Mouse (Mus musculus) cortical plate, adult 2 months (tissue): ENCODE measurements around the gene Hormad1.

ENCODE experiments used
- CTCF ChIP-seq: fragments of 200-500 bp; IDR thresholded peaks from 2 replicates; pipeline ENCODE4 v1.5.1; 2011; ENCODE audit warnings: mild to moderate bottlenecking, control low read depth, low read length; ENCODE audit not compliant: insufficient read depth; ENCODE audit errors: extremely low read depth
- POLR2A ChIP-seq: fragments of 200-500 bp; IDR thresholded peaks from 2 replicates; pipeline ENCODE4 v1.6.1; 2011; ENCODE audit warnings: mild to moderate bottlenecking, low read length, control low read depth; ENCODE audit not compliant: insufficient read depth; ENCODE audit errors: extremely low read depth

DNA sequence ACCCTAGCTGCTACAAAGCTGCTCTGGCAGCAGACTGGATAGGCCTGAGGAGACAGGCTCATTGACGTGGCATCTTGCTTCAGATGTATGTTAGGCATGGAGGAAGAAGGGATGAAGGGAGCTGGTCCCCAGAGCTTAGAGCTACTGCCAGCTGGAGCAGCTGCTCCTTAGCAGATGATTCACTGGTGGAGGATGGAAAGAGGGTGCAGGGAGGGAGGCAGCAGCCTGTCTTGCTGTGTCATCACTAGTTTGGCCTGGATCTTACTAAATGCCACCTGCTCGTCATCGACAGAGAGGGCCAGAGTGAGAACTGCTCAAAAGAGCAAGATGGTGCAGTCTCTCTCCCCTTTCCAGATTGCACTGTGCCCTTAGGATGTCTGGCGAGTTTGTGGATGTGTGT lies 70.3 kb downstream of the Hormad1 start:
- TF ChIP-seq CTCF (no peak), POLR2A (peak; percentile 64; the same call in 1 of the 2 replicates)
